Mouse (Mus musculus): ENCODE measurements around the gene Gm20816.
"Not testable (repeated sequence)": the region's sequence is repeated elsewhere in the genome, so short reads cannot be mapped to it uniquely, and the experiment has no call there.

Gm20816 gene

DNA sequence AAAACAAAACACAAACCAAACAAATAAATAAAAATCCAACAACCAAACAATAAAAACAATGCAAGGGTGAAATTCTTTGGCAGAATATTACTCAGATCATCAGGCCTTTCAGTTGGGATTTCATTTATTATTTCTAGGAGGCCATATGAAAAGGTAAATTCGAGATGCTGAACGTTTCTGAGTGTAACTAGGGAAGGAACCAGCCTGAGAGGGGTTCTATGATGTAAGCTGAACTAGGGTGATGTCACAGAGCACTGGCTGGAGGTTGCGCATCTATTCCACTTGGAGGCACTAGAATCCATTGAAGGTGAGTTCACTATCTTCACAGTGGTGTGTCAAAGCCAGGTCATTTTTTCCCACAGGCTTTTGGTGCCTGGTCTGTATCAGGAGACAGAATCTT, at the start of gene Gm20816:
Gm20816 (plus strand) TSS at position 301 of the 400 bp plus-strand sequence.
- in situ Hi-C loops (cut with MboI; ENCODE audit: unreplicated experiment in 2 of 2): not testable (repeated sequence)
